In genomic region chr3:101462294-101462693, GRCm38 (mm10) we compare ENCODE assay signal across 8 mouse cellular contexts.
DNase-seq lines count a peak whose midpoint lies in the region; ATAC-seq and TF ChIP-seq lines count a peak whose summit lies in the region.

No protein-coding gene starts in this region.

- H3K79me2 ChIP-seq in MEL (ENCODE audit: control insufficient read depth, insufficient read depth, low read length, poor library complexity), result no peaks in the 10 kb centered on the region

- ATAC-seq in forebrain, embryonic 12.5 days (ENCODE audit: low FRiP score), result peak; percentile 79
- peak; percentile 57 for ATAC-seq in hindbrain, embryonic 11.5 days (ENCODE audit: low FRiP score)

- no peak for TF ChIP-seq POLR2A in MEL (IDR thresholded peaks at IDR 0.05; ENCODE audit: control insufficient read depth in 1 of 2, insufficient read depth in 1 of 2, low read depth in 1 of 2, low read length in 2 of 2, poor library complexity in 1 of 2)

- peak; percentile 16 to 45 (median 37); a peak in 5 of 6 replicates for TF ChIP-seq CTCF in MEL (IDR thresholded peaks at IDR 0.05 in 2 of 3, conservative IDR thresholded peaks at IDR 0.05 in 1 of 3; ENCODE audit: control insufficient read depth in 1 of 3, insufficient read depth in 1 of 3, low read depth in 2 of 3, low read length in 3 of 3, poor library complexity in 1 of 3, severe bottlenecking in 1 of 3)

- WGBS in forebrain, embryonic 12.5 days, result 27% methylated on average over 5 of the region's 5 CpGs
- WGBS in hindbrain, embryonic 11.5 days, result 25% methylated on average over 5 of the region's 5 CpGs

- H3K36me3 ChIP-seq in MEL (ENCODE audit: control insufficient read depth in 1 of 2, insufficient read depth in 2 of 2, low read length in 2 of 2), result no peaks in the 10 kb centered on the region
- H3K36me3 ChIP-seq in forebrain, embryonic 12.5 days (replicated peaks), result peaks cover 28% of the 10 kb centered on the region
- H3K36me3 ChIP-seq in hindbrain, embryonic 11.5 days (ENCODE audit: control insufficient read depth, insufficient read depth, low read length), result peaks cover 9% of the 10 kb centered on the region

- H3K27ac ChIP-seq in MEL (ENCODE audit: control insufficient read depth, low read depth, low read length), result no peak overlapping the region
- H3K27ac ChIP-seq in forebrain, embryonic 12.5 days, result no peak overlapping the region
- no peak overlapping the region for H3K27ac ChIP-seq in hindbrain, embryonic 11.5 days (ENCODE audit: low read depth, low read length)

- no peaks in the 10 kb centered on the region for H3K27me3 ChIP-seq in MEL (ENCODE audit: control insufficient read depth in 1 of 2, insufficient read depth in 2 of 2, low read length in 2 of 2)
- H3K27me3 ChIP-seq in forebrain, embryonic 12.5 days, result no peaks in the 10 kb centered on the region; the same call in 1 of the 2 replicates
- no peaks in the 10 kb centered on the region for H3K27me3 ChIP-seq in hindbrain, embryonic 11.5 days (ENCODE audit: control insufficient read depth, insufficient read depth, low read length)

- TF ChIP-seq EP300 in MEL (IDR thresholded peaks at IDR 0.05; ENCODE audit: low read depth in 1 of 2, low read length in 2 of 2), result no peak

- no peaks in the 10 kb centered on the region for H3K4me1 ChIP-seq in MEL (ENCODE audit: control insufficient read depth in 1 of 2, insufficient read depth in 2 of 2, low read length in 2 of 2)
- peaks cover 19% of the 10 kb centered on the region for H3K4me1 ChIP-seq in forebrain, embryonic 12.5 days
- H3K4me1 ChIP-seq in hindbrain, embryonic 11.5 days (replicated peaks; ENCODE audit: control insufficient read depth, insufficient read depth, low read length), result no peaks in the 10 kb centered on the region; the same call in 1 of the 2 replicates

- DNase-seq in MEL (ENCODE audit: low read depth, low spot score), result peak; percentile 29
- DNase-seq in c-Kit-positive CD71-positive TER-119-positive erythroid progenitor cells, embryonic 14.5 days (ENCODE audit: low spot score), result peak; percentile 84
- DNase-seq in hindbrain, embryonic 11.5 days (ENCODE audit: low spot score), result peak; percentile 91
- DNase-seq in layer of hippocampus, adult 8-10 months (ENCODE audit: low spot score in 2 of 2), result peak; percentile 71 to 90
- DNase-seq in lung, postnatal 14 days, result peak; percentile 84
- peak; percentile 82 for DNase-seq in right cerebral cortex, adult 18-20 months
- DNase-seq in urinary bladder, adult 2 months (ENCODE audit: low spot score), result peak; percentile 43

- no peak overlapping the region for H3K9ac ChIP-seq in MEL (ENCODE audit: control insufficient read depth, low read depth, low read length, poor library complexity, severe bottlenecking)
- H3K9ac ChIP-seq in forebrain, embryonic 12.5 days, result no peak overlapping the region
- peak overlapping the region; percentile 31; the same call in 1 of the 2 replicates for H3K9ac ChIP-seq in hindbrain, embryonic 11.5 days (ENCODE audit: low read depth, low read length)

- no peak overlapping the region for H3K4me3 ChIP-seq in MEL (ENCODE audit: control insufficient read depth in 1 of 2, insufficient read depth in 1 of 2, low read depth in 2 of 2, low read length in 2 of 2)
- no peak overlapping the region for H3K4me3 ChIP-seq in forebrain, embryonic 12.5 days (replicated peaks)
- no peak overlapping the region for H3K4me3 ChIP-seq in hindbrain, embryonic 11.5 days (ENCODE audit: low read depth, low read length)

- no peaks in the 10 kb centered on the region for H3K9me3 ChIP-seq in MEL (replicated peaks; ENCODE audit: insufficient read depth, low read length)
- H3K9me3 ChIP-seq in forebrain, embryonic 12.5 days, result no peaks in the 10 kb centered on the region
- no peaks in the 10 kb centered on the region for H3K9me3 ChIP-seq in hindbrain, embryonic 11.5 days (ENCODE audit: control insufficient read depth, low read length)

- TF ChIP-seq RAD21 in MEL (IDR thresholded peaks at IDR 0.05; ENCODE audit: low read depth, low read length), result peak; percentile 35

- H3K4me2 ChIP-seq in forebrain, embryonic 12.5 days, result no peak overlapping the region
- no peak overlapping the region for H3K4me2 ChIP-seq in hindbrain, embryonic 11.5 days (replicated peaks; ENCODE audit: low read depth, low read length)

TF ChIP-seq in MEL, 35 proteins besides CTCF, POLR2A, EP300 and RAD21:
- TF ChIP-seq JUND (IDR thresholded peaks at IDR 0.05; ENCODE audit: low read depth, low read length) (no peak), HCFC1 (IDR thresholded peaks at IDR 0.05; ENCODE audit: low read depth, low read length) (no peak), SMC3 (IDR thresholded peaks at IDR 0.05; ENCODE audit: low read depth, low read length) (peak; percentile 22; the same call in 1 of the 2 replicates)

Comparison
In these comparisons a context has a peak if more than half of its experiments do, and no peak if none do; other contexts are left out.
1. DNase-seq: peak in every context shown above with its lines; median percentile 91 in hindbrain, embryonic 11.5 days; 84 in c-Kit-positive CD71-positive TER-119-positive erythroid progenitor cells, embryonic 14.5 days; 84 in lung, postnatal 14 days; 82 in right cerebral cortex, adult 18-20 months; 80 in layer of hippocampus, adult 8-10 months; 43 in urinary bladder, adult 2 months; 29 in MEL.